Mouse (Mus musculus) liver, embryonic 18 days (tissue): ENCODE measurements around the gene Gm14214. TPM values are rescaled to one million over a fixed set of nuclear protein-coding genes. Genes with fewer than 3 reads are reported as not detected.

Experiments
- polyA plus RNA-seq: library from polyadenylated mRNA; depleted of rRNA; stranded (reverse); fragments of >200 nt; gene quantifications from 2 replicates; pipeline ENCODE4 v1.2.3, GENCODE M21; 2012; rRNA removed

Gm14214 gene
- not detected in 2 replicates for polyA plus RNA-seq

GRCm38 (mm10) chr2:154769930-154770329, at the start of gene Gm14214:
Gene Gm14214 (minus strand): TSS chr2:154770030.

GRCm38 (mm10) chr2:154790656-154791483, 21.0 kb upstream of the Gm14214 start, which contains the start of the genes Raly and a:
Gene Raly (plus strand): TSS chr2:154791096.
Gene a (plus strand): TSS chr2:154791402.

Other genes starting within 250 kb of the Gm14214 start
- 4.5 and 5.8 TPM in 2 replicates for gene 1700003F12Rik, start 222.9 kb downstream of the Gm14214 start, polyA plus RNA-seq
- 0.01 and 0.02 TPM in 2 replicates for gene Actl10, start 218.3 kb downstream of the Gm14214 start, polyA plus RNA-seq
- gene Necab3, start 211.1 kb downstream of the Gm14214 start, polyA plus RNA-seq, result 0.56 and 0.81 TPM in 2 replicates
- gene E2f1, start 200.1 kb downstream of the Gm14214 start, polyA plus RNA-seq, result 14.6 and 16.7 TPM in 2 replicates
- 66.2 and 70.8 TPM in 2 replicates for gene Pxmp4, start 166.3 kb downstream of the Gm14214 start, polyA plus RNA-seq
- gene Zfp341, start 156.7 kb downstream of the Gm14214 start, polyA plus RNA-seq, result 1.9 and 2.2 TPM in 2 replicates
- gene 4930519P11Rik, start 156.6 kb downstream of the Gm14214 start, polyA plus RNA-seq, result 0.07 and 0.22 TPM in 2 replicates
- gene Chmp4b, start 118.3 kb downstream of the Gm14214 start, polyA plus RNA-seq, result 99.6 and 100 TPM in 2 replicates
- gene Raly, start 21.1 kb upstream of the Gm14214 start, polyA plus RNA-seq, result 132 and 147 TPM in 2 replicates
- gene a, start 21.4 kb upstream of the Gm14214 start, polyA plus RNA-seq, result 0.29 and 0.60 TPM in 2 replicates
- gene Eif2s2, start 122.9 kb upstream of the Gm14214 start, polyA plus RNA-seq, result 33.3 and 37.9 TPM in 2 replicates
- 0.30 and 0.38 TPM in 2 replicates for gene Gm14226, start 248.2 kb upstream of the Gm14214 start, polyA plus RNA-seq